9 mouse cellular contexts compared by ENCODE assay signal in the genomic region with DNA sequence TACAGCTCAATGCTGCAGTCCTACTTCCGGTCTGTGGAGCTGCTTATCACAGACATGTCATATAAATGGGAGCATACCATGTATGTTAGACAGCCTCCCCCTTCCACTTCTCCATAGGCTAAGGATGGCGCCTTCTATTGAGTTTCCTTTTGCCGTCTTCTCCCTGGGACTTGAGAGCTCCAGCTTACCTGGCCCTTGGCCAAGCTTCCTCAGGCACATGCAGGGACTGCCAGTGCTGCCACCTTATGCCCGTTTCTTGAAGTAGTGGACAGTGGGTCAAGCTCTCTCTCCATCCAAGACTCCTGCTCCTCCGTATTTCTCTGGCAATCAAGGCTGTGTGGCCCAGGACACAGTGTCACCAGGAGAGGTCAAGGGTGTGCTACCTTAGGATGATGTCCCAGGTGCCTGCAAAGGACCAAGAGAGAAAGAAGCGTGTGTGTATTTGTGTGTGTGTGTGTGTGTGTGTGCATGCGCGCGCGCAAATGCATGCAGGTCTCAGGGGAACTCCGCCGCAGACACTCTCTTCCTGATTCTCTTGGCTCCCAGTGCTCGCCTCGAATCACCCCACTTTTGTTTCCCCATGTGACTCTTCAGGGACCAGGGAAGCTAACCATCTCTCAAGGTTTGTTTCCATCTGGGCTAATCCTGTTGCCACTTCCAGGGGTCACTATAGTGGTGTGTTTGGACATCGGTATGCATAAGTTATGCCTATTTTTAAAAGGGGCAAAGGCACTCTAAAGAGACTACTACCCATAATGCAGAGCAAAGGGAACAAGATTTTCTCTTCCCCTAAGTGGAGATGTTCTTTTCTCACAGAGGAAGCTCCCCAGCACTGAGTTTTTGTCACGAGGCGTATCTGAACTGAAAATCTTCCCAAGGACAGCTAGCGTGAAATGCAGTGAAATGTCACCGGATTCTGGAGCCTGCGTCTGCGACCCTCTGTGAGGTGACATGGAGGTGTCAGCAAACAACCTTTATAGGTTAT. TPM values are rescaled to one million over a fixed set of nuclear protein-coding genes. Genes with fewer than 3 reads are reported as not detected.
DNase-seq lines count a peak whose midpoint lies in the region; ATAC-seq and TF ChIP-seq lines count a peak whose summit lies in the region.
"Had no signal": no experiment of that assay in that cellular context is flagged by ENCODE, and none has a peak within 500 bp of the region (broad histone marks: within the 10 kb centered on the region; RNA-seq: fewer than 3 reads in every experiment).

No protein-coding gene starts in this region.

- POLR2A ChIA-PET in Patski (lab: Charles Lee): interaction anchor here (1.2 kb wide), 1 partner anchor 102 kb away, joined by 3 read pairs; the partner anchor contains the start of gene Pigv

- no peak overlapping the region for H3K9ac ChIP-seq in hindbrain, embryonic 14.5 days
- no peak overlapping the region for H3K9ac ChIP-seq in hindbrain, embryonic 13.5 days
- no peak overlapping the region for H3K9ac ChIP-seq in heart, embryonic 15.5 days

- H3K27me3 ChIP-seq in hindbrain, embryonic 14.5 days (ENCODE audit: control insufficient read depth, insufficient read depth, low read length): no peaks in the 10 kb centered on the region
- no peaks in the 10 kb centered on the region for H3K27me3 ChIP-seq in hindbrain, embryonic 13.5 days
- H3K27me3 ChIP-seq in Patski: no peaks in the 10 kb centered on the region
- no peaks in the 10 kb centered on the region for H3K27me3 ChIP-seq in heart, embryonic 15.5 days

- CTCF ChIA-PET in Patski (lab: Charles Lee): interaction anchor here (0.9 to 2.2 kb wide), 6 partner anchors 17 to 114 kb away, joined by 3 to 14 read pairs (median 4); no protein-coding TSS in a partner anchor

- ATAC-seq in hindbrain, embryonic 14.5 days (ENCODE audit: low FRiP score): no peak
- no peak for ATAC-seq in hindbrain, embryonic 13.5 days (ENCODE audit: low FRiP score)
- ATAC-seq in Patski: no peak
- peak; percentile 35; the same call in 1 of the 2 replicates for ATAC-seq in heart, embryonic 15.5 days (replicated peaks; ENCODE audit: insufficient number of reproducible peaks, insufficient read depth, low FRiP score, low read depth)

- DNase-seq in hindbrain, embryonic 14.5 days (ENCODE audit: low spot score): peak; percentile 73
- peak; percentile 39 for DNase-seq in Patski (ENCODE audit: low read depth, low spot score)
- DNase-seq in cerebellum, postnatal 4 days (ENCODE audit: low spot score in 2 of 2): peak; percentile 58 to 79
- DNase-seq in left cerebral cortex, postnatal 10 days (ENCODE audit: extremely low spot score in 1 of 2, low spot score in 2 of 2): peak; percentile 71 to 90
- DNase-seq in ovary, adult 18-20 months (ENCODE audit: low spot score): peak; percentile 82
- DNase-seq in urinary bladder, adult 2 months (ENCODE audit: low spot score): peak; percentile 56

- in situ Hi-C loops in Patski (cut with MboI; ENCODE audit: low pct_unique_long_range_greater_than_20kb): no loop called here

- no peak overlapping the region for H3K27ac ChIP-seq in hindbrain, embryonic 14.5 days
- H3K27ac ChIP-seq in hindbrain, embryonic 13.5 days: no peak overlapping the region
- H3K27ac ChIP-seq in heart, embryonic 15.5 days: no peak overlapping the region

- intact Hi-C loops in left cerebral cortex, postnatal 10 days (cut with DNase I): no loop called here

- no peaks in the 10 kb centered on the region for H3K9me3 ChIP-seq in hindbrain, embryonic 14.5 days (ENCODE audit: control insufficient read depth, low read length)
- no peaks in the 10 kb centered on the region for H3K9me3 ChIP-seq in hindbrain, embryonic 13.5 days
- H3K9me3 ChIP-seq in heart, embryonic 15.5 days (replicated peaks): no peaks in the 10 kb centered on the region
- H3K9me3 ChIP-seq: G1E had no signal

- H3K36me3 ChIP-seq in hindbrain, embryonic 14.5 days (replicated peaks; ENCODE audit: control insufficient read depth, insufficient read depth): no peaks in the 10 kb centered on the region
- no peaks in the 10 kb centered on the region for H3K36me3 ChIP-seq in hindbrain, embryonic 13.5 days
- no peaks in the 10 kb centered on the region for H3K36me3 ChIP-seq in heart, embryonic 15.5 days
- H3K36me3 ChIP-seq: G1E had no signal

- peak; percentile 62 for TF ChIP-seq CTCF in Patski (IDR thresholded peaks at IDR 0.05)

- H3K4me3 ChIP-seq in hindbrain, embryonic 14.5 days (replicated peaks; ENCODE audit: low read length): no peak overlapping the region
- H3K4me3 ChIP-seq in hindbrain, embryonic 13.5 days: no peak overlapping the region
- no peak overlapping the region for H3K4me3 ChIP-seq in heart, embryonic 15.5 days

- WGBS in hindbrain, embryonic 14.5 days: 81% methylated on average over 21 of the region's 21 CpGs
- WGBS in hindbrain, embryonic 13.5 days: 80% methylated on average over 21 of the region's 21 CpGs
- 73% methylated on average over 21 of the region's 21 CpGs for WGBS in heart, embryonic 15.5 days

- H3K4me1 ChIP-seq in hindbrain, embryonic 14.5 days (replicated peaks; ENCODE audit: control insufficient read depth, insufficient read depth, low read length): no peaks in the 10 kb centered on the region
- no peaks in the 10 kb centered on the region for H3K4me1 ChIP-seq in hindbrain, embryonic 13.5 days (replicated peaks)
- 0 out of 2 replicates have a peak, but pooled peaks cover 2% of the 10 kb centered on the region for H3K4me1 ChIP-seq in heart, embryonic 15.5 days (replicated peaks)

- no peak overlapping the region for H3K4me2 ChIP-seq in hindbrain, embryonic 14.5 days (replicated peaks)
- no peak overlapping the region for H3K4me2 ChIP-seq in hindbrain, embryonic 13.5 days
- no peak overlapping the region for H3K4me2 ChIP-seq in heart, embryonic 15.5 days

RNA-seq across cellular contexts. Expression of gene Arid1a, which starts 18.3 kb away (rescaled TPM):
- 35.5 and 37.8 TPM in 2 replicates for polyA plus RNA-seq in hindbrain, embryonic 14.5 days (2014; fragmentation: Nextera tagmentation; extraction: Ambion mirVana)
- 35.6 and 37.4 TPM in 2 replicates for polyA plus RNA-seq in hindbrain, embryonic 13.5 days (2015; fragmentation: Nextera tagmentation; extraction: Ambion mirVana)
- 33.2 TPM for polyA plus RNA-seq in Patski (2021)
- polyA plus RNA-seq in heart, embryonic 15.5 days (2015; fragmentation: Nextera tagmentation; extraction: Ambion mirVana): 16.5 and 20.4 TPM in 2 replicates
- total RNA-seq in left cerebral cortex, postnatal 10 days (2021): 10 to 100 TPM; 76.0 to 76.8 TPM
- polyA plus RNA-seq in urinary bladder, adult 2 months (2012; rRNA removed): 26.3 and 41.5 TPM in 2 replicates
